Mouse (Mus musculus) thymus, postnatal 0 days (tissue): Measurements from ENCODE around the gene Vps72. TPM values are rescaled to one million over a fixed set of nuclear protein-coding genes. Genes with fewer than 3 reads are reported as not detected.
A peak's percentile ranks its signal among the peaks of the same experiment; 100 is the strongest.
"Not testable (repeated sequence)": the region's sequence is repeated elsewhere in the genome, so short reads cannot be mapped to it uniquely, and the experiment has no call there.

Experiments
- DNase-seq: peaks from one replicate; pipeline ENCODE4 v3.0.0-alpha.2; 2015; ENCODE audit warnings: low spot score
- polyA plus RNA-seq: library from polyadenylated mRNA; unstranded; fragments of >200 nt; fragmentation: Nextera tagmentation; extraction: Ambion mirVana; gene quantifications from 2 replicates; pipeline ENCODE4 v1.2.1, GENCODE M21; 2015

The Vps72 gene
- 86.1 and 93.6 TPM in 2 replicates for polyA plus RNA-seq

DNA sequence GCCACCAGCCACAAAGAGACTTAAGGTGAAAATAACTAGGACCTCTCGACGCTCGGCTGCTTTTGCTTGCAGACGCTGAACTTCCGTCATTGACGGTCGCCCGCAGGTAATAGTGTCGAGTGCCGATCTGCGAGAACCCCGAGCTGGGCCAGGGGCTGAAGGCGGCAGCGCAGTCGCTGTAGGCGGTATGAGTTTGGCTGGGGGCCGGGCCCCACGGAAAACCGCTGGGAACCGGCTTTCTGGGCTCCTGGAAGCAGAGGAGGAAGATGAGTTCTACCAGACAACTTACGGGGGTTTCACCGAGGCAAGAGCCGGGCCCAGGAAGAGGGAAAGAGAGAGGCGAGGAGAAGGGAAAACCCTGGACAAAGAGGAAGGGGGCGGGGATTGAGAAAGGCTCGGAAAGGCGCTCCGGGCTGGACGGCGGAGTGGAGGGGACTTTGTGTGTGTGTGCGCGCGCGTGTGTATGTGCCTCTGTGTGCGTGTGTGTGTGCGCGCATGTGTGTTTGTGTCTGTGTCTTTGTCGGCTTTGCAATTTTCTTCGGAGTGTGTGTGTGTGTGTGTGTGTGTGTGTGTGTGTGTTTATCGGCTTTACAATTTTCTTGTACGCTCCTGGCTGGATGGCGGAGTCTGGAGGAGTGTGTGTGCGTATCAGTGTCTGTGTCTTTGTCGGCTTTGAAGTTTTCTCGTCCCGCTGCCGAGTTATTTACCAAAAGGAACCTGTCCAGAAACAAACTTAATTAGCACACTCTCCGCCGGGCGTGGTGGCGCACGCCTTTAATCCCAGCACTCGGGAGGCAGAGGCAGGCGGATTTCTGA lies at the start of gene Vps72:
TSS of gene Vps72 (plus strand) at position 112 of the 816 bp plus-strand sequence.
- DNase-seq = peak; percentile 90

DNA sequence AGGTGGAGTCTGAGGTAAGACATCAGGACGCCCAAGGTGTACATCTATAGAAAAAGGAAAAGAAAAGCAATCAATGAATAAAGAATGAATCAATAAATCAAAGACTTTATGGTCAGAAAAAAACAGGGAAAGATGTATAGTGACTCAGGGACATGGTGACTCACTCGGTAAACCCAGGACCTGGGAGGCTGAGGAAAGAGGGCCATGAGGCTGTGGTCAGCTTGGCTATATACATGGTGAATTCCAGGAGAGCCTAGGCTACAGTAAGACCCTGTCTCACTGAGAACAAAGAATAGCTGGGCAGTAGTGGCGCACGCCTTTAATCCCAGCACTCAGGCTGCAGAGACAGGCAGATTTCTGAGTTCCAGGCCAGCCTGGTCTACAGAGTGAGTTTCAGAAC lies 47.1 kb upstream of the Vps72 start:
- DNase-seq = no peak

DNA sequence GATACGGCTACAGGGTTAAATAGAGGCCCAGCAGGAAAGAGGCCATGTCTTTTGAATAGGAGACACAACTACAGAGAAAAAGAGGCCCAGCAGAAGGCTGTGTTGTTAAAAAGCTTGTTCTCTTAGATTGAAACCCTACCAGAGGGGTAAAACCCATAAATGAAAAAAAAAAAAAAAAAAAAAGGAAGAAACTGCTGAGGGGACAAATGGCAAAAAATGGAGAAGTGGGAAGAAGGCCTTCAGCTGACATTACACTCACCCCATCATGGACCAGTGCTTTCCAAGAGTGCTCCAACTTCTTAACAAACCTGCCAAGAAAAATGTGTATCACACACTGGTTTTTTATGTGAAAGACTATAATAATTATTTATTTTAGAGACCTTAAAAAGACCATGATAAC lies 45.3 kb upstream of the Vps72 start:
- DNase-seq = no peak

DNA sequence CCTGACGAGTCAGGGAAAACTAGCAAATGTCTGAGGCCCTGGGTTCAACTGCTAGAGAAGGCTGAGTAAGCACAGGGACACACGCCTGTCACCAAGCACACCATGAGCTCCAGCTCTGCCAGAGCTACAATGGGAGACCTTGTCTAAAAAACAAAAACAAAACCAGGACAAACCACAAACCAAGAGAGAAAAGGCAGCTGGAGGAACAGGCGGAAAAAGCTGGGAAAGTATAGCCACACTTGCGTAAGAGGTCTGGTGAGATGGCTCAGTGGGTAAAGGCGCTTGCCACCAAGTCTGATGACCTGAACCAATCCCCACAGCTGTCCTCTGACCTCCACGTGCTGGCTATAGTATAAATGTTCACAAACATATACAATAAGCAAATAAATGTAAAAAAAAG lies 44.7 kb upstream of the Vps72 start:
- DNase-seq = no peak

DNA sequence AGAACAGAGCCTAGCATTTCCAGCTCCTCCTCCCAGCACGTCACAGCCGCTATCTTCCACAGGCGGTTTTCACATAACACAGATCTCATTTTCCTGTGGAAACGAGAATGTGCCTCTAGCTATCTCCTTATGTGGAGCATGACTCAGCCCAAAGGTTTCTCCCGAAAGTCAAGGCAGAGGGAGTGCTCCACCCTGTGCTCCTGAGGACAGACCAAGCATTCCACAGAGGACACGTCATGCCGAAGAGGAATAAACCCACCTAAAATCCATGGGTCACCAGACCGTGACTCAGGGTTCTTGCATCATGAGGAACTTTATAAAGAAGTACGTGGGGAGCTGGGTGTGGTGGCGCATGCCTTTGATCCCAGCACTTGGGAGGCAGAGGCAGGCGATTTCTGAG lies 44.3 kb upstream of the Vps72 start:
- DNase-seq = no peak

DNA sequence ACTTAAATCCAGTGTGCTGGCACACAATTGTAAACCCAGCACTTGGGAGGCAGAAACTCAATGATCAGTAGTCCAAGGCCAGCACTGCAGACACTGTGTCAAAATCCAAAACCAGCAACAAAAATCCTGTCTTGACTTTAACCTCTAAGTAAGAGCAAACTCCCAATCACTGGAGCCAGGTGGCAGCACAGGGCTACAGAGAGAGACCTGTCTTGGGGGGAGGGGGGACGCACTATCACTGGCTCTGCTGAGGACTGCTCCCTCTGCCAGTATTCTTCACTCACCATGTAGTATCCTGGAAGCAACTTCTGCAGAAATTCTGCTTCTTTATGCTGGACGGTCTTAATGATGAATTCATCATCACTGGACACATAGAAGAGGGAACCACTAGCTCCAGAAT lies 39.2 kb upstream of the Vps72 start:
- peak; percentile 11 for DNase-seq

DNA sequence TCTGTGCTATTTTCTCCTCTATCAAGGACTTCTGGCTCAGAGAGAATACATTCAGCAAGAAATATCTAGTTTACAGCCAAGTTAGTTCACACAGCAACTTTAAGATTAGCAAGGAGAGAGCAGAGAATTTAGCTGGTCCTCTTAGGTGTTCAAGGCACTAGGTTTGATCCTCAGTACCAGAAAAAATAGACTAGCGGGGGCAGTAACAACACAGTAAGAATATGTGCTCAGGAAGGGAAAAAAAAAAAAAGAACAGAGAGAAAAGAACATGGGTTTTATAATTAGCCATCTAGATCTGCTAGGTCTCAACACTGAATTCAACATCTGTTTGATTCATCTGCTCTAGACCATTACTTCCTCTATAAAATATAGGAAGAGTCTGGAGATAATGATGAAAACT lies 22.8 kb upstream of the Vps72 start:
- no peak for DNase-seq

DNA sequence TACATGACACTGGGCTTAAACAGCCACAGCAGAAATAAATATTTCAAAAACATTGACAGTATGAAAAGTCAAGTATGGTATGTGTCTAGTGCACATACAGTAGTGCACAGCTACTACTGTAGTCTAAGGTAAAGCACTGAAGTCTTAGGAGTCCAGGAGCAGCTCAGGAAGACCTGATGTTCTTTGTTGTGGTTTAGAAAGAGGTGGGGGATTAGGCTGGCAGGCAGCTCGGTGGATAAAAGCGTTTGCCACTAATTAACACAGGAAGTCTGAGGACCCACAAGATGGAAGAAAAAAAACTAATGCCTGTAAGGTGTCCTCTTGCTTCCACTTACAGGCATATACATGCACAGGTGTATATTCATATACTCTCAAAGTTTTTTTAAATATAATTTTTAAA lies 10.0 kb upstream of the Vps72 start:
- DNase-seq = peak; percentile 8

DNA sequence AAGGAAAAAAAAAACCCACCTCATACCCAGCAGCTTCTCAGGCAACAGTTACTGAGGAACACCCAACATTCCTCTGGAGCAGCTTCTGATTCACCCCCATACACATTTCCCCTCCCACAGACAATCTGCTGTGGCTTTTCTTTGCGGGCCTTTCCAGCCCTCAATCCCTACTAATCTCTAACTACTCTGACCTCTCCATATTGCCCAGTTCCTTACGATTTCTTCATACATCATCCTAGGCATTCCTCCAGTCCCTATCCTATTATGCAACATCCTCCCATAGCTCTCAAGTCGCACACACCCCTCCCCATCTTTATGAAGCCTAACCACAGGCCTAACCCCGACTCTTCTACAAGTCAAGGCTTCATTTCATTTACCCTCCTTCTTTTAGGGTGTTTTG lies 5.7 kb upstream of the Vps72 start:
- no peak for DNase-seq

DNA sequence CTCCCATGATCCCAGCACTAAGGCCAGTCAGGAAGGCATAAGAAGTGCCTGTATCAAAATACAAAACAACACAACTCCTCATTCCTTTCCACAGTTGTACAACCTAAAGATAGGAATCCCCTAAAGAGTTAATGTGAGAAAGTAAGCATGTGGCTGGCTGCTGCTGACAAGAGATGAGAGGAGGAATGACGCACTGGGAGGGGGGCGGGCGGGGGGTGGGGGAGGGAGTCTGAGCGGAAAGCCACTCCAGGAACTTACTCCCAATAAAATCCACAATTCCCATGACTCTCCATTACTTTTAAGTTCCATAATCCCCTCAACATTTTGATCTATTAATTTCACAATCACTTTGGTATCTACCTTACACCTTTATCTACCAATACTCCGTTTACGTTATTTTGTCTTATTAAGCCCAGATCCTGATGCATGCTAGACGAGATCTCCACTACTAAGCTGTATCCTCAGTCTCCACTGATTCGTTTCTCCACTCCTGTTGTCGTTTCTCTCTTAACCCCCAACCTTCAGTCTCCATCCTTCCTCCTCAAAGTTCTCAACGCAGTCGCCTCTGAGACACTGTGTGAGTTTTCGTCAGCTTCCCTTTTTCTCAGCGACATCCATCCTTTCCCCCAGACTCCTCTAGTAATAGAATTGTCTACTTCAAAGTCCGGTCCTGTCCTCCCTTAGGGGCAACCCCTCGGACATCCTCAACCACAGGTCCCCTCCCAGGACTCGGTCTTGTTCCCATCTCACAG lies 5.1 kb upstream of the Vps72 start:
- DNase-seq = no peak

DNA sequence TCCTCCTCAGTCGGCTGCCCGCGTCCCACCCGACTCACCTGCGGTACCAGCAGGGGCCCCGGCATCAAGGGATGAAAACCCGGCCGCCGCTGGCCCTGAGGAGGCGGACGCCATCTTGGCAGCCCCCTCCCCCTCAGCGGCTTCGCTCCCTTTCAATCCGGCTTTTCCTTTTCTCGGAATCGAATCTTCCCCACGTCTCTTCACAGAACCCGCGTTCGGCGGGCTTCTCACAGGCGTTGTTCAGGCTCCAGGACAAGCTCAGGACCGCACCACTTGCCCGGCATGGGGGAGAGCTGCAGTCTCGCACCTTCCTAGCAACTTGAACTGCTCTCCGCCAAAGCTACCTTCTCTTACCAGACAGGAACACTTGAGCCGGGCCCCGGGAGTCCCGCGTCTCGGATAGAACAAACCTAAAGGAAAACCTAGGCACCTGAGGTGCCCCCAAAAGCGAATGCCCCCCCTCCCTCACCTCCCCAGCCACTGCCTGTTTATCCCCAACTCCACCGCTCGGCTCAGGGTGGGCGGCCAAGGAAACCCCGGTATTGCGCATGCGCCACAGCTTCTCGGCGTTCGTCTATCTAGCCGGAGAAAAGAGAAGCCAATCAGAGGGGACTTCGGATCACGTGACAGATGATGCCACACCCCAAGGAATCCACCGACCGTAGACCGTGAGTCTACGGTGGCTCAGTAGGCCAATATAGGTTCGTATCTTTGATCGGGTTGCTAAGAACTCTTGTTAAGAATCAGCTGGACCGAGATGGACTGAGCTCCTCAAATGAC lies 4.3 kb upstream of the Vps72 start, which contains the start of gene Pip5k1a:
TSS of gene Pip5k1a (minus strand) at position 593 of the 780 bp plus-strand sequence.
- peak; percentile 99 for DNase-seq

DNA sequence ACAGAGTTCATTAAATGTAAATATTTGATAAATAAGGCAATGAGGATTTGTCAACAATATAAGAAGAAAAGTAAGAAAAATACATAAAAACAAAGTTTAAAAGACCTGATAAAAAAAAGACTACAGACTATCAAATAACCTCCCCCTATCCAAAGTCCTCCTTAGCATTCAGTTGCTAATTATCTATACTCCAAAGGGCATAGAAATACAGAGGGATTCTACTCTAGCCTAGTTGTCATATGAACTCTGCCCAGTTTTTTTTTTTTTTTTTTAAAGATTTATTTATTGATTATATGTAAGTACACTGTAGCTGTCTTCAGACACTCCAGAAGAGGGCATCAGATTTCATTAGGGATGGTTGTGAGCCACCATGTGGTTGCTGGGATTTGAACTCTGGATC lies 3.5 kb upstream of the Vps72 start:
- DNase-seq = not testable (repeated sequence)

DNA sequence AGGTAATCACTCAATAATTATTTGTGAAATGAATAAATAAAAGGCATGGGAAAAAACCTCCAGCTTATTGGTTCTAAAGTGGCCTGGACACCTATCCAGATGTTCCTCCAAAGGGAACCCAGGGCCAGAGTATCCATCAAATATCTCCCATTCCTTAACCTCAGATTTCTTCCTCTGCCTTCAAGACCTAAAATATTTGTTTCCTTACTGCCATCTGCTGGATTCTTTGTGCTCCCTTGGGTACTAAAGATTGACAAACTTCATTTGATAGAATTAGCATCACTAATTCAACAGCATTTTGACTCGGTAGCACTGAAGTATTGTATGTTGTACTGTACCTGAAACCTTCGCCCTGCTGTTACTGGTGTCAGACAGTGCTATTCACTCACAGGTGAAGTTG lies 2.9 kb upstream of the Vps72 start:
- DNase-seq = peak; percentile 24

DNA sequence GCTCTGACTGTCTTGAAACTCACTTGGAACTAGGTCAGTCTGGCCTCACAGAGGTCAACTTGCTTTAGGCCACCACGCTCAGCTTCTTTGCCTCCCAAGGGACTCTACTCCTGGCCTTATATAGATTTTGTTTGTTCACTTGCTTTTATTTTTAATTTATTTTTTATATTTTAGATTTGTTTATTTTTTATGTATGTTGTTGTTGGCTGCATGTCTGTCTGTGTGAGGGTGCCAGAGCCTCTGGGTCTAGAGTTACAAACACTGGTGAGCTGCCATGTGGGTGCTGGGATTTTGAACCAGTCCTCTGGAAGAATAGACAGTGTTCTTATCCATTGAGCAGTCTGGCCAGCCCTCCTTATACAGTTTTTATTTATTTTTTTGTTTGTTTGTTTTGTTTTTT lies 1.9 kb downstream of the Vps72 start:
- DNase-seq = no peak

DNA sequence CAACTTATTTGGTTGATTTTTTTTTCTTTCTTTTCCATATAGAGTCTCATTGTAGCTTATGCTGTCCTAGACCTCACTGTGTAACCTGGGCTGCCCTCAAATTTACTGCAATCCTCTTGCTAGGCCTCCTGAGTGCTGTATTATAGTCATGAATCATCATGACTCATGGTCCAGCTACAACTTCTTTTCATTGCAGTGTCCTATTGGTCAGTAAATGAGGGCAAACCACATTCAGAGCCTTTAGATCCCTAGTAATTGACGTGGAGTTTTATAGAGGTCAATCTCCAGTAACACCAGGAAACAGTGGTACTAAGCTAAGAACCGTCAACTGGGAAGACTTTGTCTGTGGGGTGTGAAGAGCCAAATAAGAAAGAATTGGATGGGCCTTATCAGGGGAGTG lies 6.9 kb downstream of the Vps72 start:
- DNase-seq = no peak

DNA sequence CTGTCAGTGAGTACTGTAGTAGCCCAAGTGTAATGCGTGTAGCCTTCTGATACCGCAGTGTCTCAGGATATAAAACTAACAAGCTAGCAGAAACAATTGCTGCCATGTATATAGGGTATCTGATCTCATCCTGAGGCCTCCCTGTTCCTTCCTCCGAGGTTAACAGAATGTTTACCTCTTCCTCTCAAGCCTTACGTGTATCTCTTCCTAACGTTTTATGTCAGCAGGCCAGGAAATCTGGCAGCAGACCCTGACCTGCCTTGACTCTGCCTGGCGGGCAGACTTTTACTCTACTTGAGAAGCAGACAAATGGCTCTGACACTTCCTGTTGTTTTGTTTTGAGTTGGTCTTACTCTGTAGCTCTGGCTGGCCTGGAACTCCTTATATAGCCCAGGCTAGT lies 10.8 kb downstream of the Vps72 start:
- no peak for DNase-seq

DNA sequence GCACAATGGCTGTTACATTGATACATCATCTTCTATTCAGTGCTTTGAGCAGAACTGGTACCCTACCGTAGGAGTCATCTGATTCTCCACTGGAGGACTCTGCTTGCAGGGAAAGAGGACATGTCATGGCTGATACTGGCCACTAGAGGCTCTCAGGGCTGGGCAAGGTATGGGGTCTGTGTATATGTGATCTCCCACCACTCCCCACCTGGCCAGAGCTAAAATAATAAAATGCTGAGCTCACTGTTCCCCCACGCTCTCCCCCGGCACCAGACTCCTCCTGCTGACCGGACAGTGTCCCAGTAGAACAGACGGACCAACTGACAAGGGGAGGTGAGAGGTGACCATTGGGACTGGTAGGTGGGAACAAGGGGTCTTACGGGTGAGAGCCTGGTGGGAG lies 13.4 kb downstream of the Vps72 start, which contains the start of gene Tmod4:
TSS of gene Tmod4 (plus strand) at position 231 of the 400 bp plus-strand sequence.
- peak; percentile 38 for DNase-seq

DNA sequence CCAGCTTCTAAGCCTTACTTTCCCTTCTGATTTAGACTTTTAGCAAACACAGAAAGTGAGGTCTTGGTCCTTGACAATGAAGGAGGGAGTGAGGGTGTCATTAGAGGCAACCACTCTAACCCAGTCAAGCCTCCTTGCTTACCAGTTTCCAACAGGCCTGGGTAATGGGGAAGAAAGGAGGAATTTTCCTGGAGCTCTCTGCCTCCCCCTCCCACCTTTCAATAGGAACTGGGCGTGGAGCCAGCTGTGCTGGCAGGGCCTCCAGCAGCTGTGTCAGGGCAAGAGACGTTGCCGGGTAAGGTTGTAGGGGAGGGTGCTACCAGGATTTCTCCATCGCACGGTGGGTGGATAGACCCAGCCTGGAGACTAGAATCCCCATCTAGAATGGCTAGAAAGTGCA lies 14.2 kb downstream of the Vps72 start:
- DNase-seq = no peak

DNA sequence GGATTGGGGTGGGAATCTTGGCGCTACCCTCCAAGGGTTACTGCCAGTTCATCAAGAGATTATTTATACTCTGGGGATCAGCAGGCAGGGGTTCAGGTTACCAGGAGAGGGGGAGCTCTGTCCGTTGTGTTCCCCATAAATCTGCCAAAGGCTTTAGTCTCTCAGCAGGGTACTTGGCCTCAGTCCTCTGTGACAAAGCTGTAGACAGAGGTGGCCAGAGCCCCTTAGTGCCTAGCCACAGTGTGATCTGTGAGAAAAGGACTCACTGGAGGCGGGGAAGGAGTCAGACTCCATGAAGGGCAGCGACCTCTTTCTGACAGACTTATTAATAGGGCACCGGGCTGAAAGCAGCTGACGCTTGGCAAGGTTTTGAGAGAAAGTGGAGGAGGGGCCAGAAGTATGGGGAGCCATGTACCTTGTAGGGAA lies 18.4 kb downstream of the Vps72 start:
- DNase-seq = no peak

DNA sequence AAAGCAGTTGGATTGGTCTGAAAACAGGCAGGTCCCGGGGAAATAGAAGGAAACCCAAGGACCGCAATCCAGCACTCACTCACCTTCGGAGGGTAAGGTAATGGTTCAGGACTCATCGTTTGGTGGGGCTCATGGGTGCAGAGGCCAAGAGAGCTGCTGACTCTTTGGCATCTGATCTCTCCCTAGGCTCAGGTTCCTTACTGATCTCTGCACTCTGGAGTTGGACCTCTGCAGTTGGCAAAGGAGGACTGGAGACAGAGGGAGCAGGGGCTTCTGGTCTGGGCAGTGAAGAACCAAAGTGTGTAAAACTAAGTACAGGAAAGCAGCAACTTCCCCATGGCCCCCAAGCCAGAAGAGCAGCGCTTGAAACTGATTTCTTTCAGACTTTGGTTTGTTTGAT lies 19.3 kb downstream of the Vps72 start:
- no peak for DNase-seq

DNA sequence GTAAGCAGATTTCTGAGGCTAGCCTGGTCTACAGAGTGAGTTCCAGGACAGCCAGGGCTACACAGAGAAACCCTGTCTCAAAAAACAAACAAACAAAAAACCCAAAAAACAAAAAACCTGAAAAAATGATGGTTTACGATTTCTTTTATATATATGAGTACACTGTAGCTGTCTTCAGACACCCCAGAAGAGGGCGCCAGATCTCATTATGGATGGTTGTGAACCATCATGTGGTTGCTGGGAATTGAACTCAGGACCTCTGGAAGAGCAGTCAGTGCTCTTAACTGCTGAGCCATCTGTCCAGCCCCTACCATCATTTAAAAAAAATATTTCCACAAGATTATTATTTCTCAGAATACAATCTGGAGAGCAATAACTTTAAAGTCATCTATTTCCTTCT lies 21.6 kb downstream of the Vps72 start:
- not testable (repeated sequence) for DNase-seq

DNA sequence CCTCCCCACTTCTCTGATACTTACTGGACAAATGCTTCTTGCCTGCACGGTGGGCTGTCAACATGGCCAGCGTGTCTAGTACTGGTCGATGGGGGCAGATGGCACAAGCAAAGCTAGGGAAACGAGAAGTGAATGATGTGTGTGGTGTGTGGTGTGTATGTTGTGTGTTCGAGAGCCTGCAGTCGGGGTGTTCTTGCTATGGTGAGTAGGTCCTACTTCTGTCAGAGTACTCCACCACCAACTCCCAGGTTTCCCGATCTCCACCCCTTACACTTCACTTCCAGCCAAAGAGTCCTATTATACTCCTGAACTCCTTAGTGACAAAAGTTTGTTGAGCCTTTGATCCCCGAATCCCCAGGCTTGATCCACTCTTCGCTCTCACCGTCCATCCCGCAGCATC lies 22.4 kb downstream of the Vps72 start:
- no peak for DNase-seq
